Mouse (Mus musculus) brain, embryonic 14.5 days (tissue): Measurements from ENCODE around the gene Rbbp6. TPM values are rescaled to one million over a fixed set of nuclear protein-coding genes. Genes with fewer than 3 reads are reported as not detected.
A peak's percentile ranks its signal among the peaks of the same experiment; 100 is the strongest.

Experiments
- DNase-seq: peaks from one replicate; pipeline ENCODE4 v3.0.0-alpha.2; 2011; ENCODE audit warnings: low read depth
- CTCF ChIP-seq: fragments of 200-500 bp; IDR thresholded peaks from 2 replicates; pipeline ENCODE4 v1.5.1; 2012; ENCODE audit warnings: inconsistent platforms, mild to moderate bottlenecking, moderate library complexity, borderline replicate concordance; ENCODE audit not compliant: insufficient read depth, insufficient read length; ENCODE audit errors: extremely low read depth
- POLR2A ChIP-seq: fragments of 200-500 bp; IDR thresholded peaks from 2 replicates; pipeline ENCODE4 v1.6.1; 2012; ENCODE audit warnings: mild to moderate bottlenecking, inconsistent platforms, borderline replicate concordance; ENCODE audit not compliant: poor library complexity, insufficient read depth, insufficient read length, severe bottlenecking; ENCODE audit errors: extremely low read depth
- polyA plus RNA-seq: library from polyadenylated mRNA; depleted of rRNA; stranded (reverse); fragments of >200 nt; gene quantifications from 2 replicates; pipeline ENCODE4 v1.2.3, GENCODE M21; 2012; rRNA removed

The Rbbp6 gene
- polyA plus RNA-seq: 50.5 and 64.2 TPM in 2 replicates

GRCm38 (mm10) chr7:122965386-122965785 lies at the start of gene Rbbp6:
Rbbp6 (plus strand) TSS chr7:122965686.
- no peak for DNase-seq
- TF ChIP-seq POLR2A (no peak), CTCF (no peak)

- peak; percentile 93 for DNase-seq
- TF ChIP-seq CTCF: peak; percentile 67; the same call in 1 of the 2 replicates
- no peak for TF ChIP-seq POLR2A
Observed at GRCm38 (mm10) chr7:122919728-122920582, 45.5 kb upstream of the Rbbp6 start.

GRCm38 (mm10) chr7:122921537-122921936 lies 43.9 kb upstream of the Rbbp6 start:
- no peak for DNase-seq
- no peak for TF ChIP-seq POLR2A
- TF ChIP-seq CTCF: peak; percentile 36; the same call in 1 of the 2 replicates

GRCm38 (mm10) chr7:122924256-122924655 lies 41.2 kb upstream of the Rbbp6 start:
- no peak for TF ChIP-seq CTCF
- TF ChIP-seq POLR2A: no peak
- DNase-seq: no peak

- TF ChIP-seq CTCF (no peak), POLR2A (no peak)
Observed at GRCm38 (mm10) chr7:122930494-122930893, 35.0 kb upstream of the Rbbp6 start.

GRCm38 (mm10) chr7:122932171-122932570 lies 33.3 kb upstream of the Rbbp6 start:
- TF ChIP-seq POLR2A (no peak), CTCF (no peak)
- DNase-seq: no peak

More at GRCm38 (mm10) chr7:122930494-122930893, 35.0 kb upstream of the Rbbp6 start:
- DNase-seq: peak; percentile 59

- TF ChIP-seq CTCF (no peak), POLR2A (no peak)
- DNase-seq: no peak
Observed at GRCm38 (mm10) chr7:122936626-122937025, 28.9 kb upstream of the Rbbp6 start.

GRCm38 (mm10) chr7:122938197-122938596 lies 27.3 kb upstream of the Rbbp6 start:
- TF ChIP-seq CTCF (no peak), POLR2A (no peak)
- peak; percentile 18 for DNase-seq

GRCm38 (mm10) chr7:122939181-122939580 lies 26.3 kb upstream of the Rbbp6 start:
- DNase-seq: no peak
- TF ChIP-seq POLR2A (no peak), CTCF (no peak)

GRCm38 (mm10) chr7:122940371-122941075 lies 25.0 kb upstream of the Rbbp6 start:
- DNase-seq: peak; percentile 31

GRCm38 (mm10) chr7:122942111-122942510 lies 23.4 kb upstream of the Rbbp6 start:
- no peak for DNase-seq
- no peak for TF ChIP-seq POLR2A
- no peak for TF ChIP-seq CTCF

More at GRCm38 (mm10) chr7:122940371-122941075, 25.0 kb upstream of the Rbbp6 start:
- no peak for TF ChIP-seq POLR2A
- no peak for TF ChIP-seq CTCF

GRCm38 (mm10) chr7:122945149-122945548 lies 20.3 kb upstream of the Rbbp6 start:
- TF ChIP-seq CTCF (peak; percentile 77; the same call in 1 of the 2 replicates), POLR2A (no peak)
- peak; percentile 90 for DNase-seq

- DNase-seq: no peak
- TF ChIP-seq CTCF (no peak), POLR2A (no peak)
Observed at GRCm38 (mm10) chr7:122949268-122949667, 16.2 kb upstream of the Rbbp6 start.
